Mouse (Mus musculus) regulatory T cell (primary cell): ENCODE results near the gene Naa40.

Experiments used
- in situ Hi-C: fragments of 300-600 bp; cut with MboI, MseI; formaldehyde crosslinking; loops from one replicate; pipeline ENCODE4 v1.15.1; 2025; ENCODE audit warnings: high pct_unique_total_duplicates

Gene Naa40

DNA sequence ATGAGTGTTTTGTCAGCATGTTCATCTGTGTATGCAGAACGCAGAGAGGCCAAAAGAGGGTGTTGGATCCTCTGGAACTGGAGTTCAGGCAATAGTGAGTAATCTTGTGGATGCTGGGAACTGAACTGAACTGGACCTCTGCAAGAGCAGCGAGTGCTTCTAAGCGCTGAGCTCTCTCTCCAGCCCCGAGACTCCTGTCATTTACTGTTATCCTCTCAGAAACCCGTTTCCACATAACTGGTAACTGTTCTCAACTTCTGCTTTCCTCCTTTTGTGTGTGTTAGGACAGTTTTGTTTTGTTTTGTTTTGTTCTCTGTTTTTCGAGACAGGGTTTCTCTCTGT lies 23.1 kb downstream of the Naa40 start:
- in situ Hi-C loops: no loop called here

DNA sequence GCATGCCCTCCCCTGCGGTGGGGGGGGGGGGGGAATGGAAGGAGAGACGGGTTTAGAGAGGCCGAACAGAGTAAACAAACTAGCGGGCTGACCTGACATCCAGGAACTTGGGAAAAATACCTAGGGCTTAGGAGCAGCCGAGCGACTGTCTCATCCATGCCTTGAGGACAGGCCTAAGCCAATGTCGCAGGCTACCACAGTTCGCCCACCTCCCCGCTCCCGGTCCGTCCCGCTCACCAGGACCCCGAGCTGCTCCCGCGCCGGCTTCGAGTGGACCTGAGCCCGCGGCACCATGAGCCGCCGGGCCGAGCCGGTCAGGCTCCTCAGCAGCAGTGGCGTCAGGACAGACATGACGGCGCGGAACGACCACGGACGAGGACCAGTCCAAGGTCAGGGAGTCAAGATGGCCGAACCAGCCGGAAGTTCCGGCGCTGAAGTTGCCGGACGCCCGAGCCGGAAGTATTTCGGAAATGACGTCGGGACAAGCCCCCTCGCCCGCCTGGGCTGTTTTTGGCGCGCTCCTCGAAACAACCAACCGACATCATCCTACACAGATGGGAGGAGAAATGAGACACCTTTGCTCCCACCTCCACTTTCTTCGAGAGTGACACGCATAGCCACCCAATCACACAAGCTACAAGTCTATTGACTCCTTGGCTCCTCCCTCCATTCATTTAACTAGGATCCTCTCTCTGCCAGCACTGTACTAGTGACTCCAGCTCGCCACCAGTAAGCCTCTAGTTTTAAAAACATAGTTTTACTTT lies 23.6 kb downstream of the Naa40 start, which contains the start of gene Cox8a:
TSS of gene Cox8a (minus strand) at position 455 of the 764 bp plus-strand sequence.
- in situ Hi-C loops: no loop called here

DNA sequence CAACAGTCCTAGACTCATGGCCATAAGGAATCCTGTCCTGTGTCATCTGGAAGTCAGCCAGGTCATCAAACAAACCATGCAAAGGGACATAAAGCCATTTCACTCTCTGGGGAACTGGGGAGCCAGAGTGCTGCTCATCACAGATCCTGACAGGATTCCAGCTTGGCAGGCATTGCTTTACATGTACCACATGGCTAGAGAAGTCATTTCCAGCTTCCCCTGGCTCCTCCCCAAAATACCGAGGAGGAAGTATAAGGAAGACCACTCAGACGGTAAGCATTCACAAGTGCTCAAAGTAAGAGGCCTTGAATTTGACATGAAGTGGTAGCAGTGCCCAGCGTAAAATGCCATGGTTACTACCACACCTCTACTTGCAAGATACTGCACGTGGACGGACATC lies 26.5 kb downstream of the Naa40 start:
- in situ Hi-C loops: no loop called here

DNA sequence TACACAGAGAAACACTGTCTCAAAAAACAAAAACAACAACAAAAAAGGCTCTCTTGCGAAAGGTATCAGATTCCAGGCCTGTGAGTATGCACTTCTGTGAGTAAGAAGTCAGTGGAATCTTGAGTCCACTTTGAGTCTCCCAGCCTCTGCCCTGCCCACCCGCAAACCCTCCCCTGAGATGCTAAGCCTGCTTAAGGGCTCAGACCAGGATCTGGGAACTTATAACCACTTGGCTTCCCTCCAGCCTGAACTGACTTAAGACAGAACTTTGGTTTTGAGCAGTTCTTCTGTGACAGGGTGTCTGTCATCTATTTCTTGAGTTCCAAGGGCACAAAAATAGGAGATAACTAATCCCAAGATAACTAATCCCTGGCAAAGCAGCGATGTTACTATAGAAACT lies 28.0 kb downstream of the Naa40 start:
- in situ Hi-C loops: no loop called here

DNA sequence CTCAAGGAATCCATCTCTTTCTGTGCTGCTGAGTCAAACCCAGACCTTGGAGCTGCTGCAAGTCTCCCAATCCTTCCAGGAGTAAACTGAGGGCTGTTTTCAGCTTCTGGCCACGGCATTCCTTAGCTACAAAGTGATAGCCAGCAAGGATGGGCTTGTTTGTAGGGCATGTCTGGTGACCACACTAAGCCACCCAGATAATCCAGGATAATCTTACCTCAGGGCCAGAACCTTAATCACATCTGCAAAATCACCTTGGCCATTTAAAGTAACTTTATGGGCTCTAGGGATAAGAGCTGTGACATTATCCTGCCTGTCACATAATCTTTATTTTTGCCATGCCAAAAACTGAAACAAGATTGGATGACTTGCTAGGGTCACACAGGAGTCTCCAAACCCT lies 28.8 kb downstream of the Naa40 start:
- in situ Hi-C loops: no loop called here

GRCm38 (mm10) chr19:7209907-7210646 lies 30.9 kb downstream of the Naa40 start:
- in situ Hi-C loops: no loop called here

GRCm38 (mm10) chr19:7205753-7206736 lies 34.9 kb downstream of the Naa40 start, which contains the start of gene Otub1:
Gene Otub1 (minus strand): TSS chr19:7206316.
- in situ Hi-C loops: no loop called here

DNA sequence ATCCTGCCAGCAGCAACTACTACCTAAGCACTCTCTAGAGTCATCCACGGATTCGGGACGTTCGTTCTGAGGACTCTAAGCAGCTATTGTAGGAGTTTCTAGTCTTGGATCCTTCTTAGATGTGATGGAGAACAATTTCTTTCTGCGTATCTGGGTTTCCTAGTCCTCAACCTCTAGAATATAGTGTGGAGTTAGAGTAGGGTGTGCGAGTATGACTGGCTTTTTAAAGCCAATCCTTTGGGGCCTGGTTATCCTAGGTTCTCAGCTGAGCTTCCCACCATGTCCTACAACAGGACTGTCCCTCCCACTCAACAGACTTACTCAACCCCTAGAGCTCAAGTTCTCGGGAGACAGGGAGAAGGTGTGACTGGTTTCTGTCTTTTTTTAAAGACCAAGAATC lies 35.7 kb downstream of the Naa40 start:
- in situ Hi-C loops: no loop called here

GRCm38 (mm10) chr19:7204898-7205297 lies 36.1 kb downstream of the Naa40 start:
- in situ Hi-C loops: no loop called here

- in situ Hi-C loops: no loop called here
These were observed 40.6 kb downstream of the Naa40 start for GRCm38 (mm10) chr19:7200427-7200826.

- in situ Hi-C loops: no loop called here
These were observed 41.9 kb downstream of the Naa40 start for GRCm38 (mm10) chr19:7199089-7199488.

GRCm38 (mm10) chr19:7197445-7197844 lies 43.5 kb downstream of the Naa40 start:
- in situ Hi-C loops: no loop called here

GRCm38 (mm10) chr19:7196741-7197270 lies 44.2 kb downstream of the Naa40 start:
- in situ Hi-C loops: no loop called here

DNA sequence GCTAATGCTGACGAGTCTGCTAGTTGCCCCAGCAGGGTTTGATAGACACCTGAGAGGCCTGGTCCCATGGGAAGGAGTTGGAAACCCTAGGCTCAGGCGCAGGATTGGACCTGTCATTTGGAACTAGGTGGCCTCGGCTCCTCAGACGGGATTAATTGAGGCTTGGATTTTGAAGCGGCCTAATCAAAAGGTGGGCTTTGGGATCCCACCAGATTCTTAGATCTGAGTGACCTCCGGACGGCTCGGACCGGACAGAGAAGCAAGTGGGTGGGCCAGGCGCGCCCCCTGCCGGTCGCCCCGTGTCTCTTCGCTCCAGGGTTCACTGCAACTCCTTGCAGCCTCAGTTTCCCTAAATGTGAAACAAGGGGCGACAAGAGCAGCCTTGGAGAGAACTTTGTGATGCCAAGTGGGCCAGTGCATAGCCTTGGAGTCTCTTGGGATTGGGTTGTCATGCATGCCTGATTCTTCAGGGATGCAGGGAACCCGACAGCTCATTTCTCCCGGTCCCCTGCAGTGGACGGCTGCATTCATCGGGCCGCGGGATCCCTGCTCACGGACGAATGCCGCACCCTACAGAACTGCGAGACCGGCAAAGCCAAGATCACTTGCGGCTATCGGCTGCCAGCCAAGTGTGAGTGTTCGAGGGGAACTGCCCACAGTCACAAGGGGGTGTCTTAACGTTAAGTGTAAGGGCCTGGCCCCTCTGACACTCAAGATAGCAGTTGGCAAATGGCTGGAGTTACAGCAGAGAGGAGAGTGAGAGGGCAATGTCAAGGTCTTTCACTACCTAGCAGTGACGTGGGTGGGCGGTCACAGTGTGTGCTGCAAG lies 44.9 kb downstream of the Naa40 start:
- in situ Hi-C loops: no loop called here

- in situ Hi-C loops: loop anchor here (5.0 kb wide), 1 partner anchor 120 kb away; no protein-coding TSS in a partner anchor
These were observed 48.4 kb downstream of the Naa40 start for GRCm38 (mm10) chr19:7192561-7192967.

DNA sequence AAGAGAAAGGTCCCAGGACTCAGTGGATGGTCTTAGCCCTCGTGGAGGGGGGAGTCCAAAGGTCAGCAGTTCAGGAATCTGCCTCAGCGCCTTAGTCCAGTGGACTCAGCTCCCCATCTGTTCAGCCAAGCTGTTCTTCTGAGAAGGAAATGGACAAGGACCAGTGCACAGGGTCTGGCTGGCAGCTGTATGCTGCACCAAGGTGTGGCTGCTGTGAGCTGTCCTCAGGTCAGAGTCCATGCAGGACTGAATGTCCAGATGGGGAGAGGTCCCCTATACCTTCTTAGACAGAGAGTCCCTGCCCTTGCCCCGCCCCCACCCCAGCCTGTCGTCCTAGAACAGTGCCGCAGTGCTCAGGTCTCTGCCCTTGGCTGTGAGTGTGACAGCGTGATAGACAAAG lies 49.3 kb downstream of the Naa40 start:
- in situ Hi-C loops: loop anchor here (5.0 kb wide), 1 partner anchor 119 kb away; no protein-coding TSS in a partner anchor

- in situ Hi-C loops: loop anchor here (5.0 kb wide), 1 partner anchor 119 kb away; no protein-coding TSS in a partner anchor
These were observed 50.0 kb downstream of the Naa40 start for GRCm38 (mm10) chr19:7190986-7191385.

- in situ Hi-C loops: no loop called here
These were observed 52.0 kb downstream of the Naa40 start for GRCm38 (mm10) chr19:7189026-7189425.

DNA sequence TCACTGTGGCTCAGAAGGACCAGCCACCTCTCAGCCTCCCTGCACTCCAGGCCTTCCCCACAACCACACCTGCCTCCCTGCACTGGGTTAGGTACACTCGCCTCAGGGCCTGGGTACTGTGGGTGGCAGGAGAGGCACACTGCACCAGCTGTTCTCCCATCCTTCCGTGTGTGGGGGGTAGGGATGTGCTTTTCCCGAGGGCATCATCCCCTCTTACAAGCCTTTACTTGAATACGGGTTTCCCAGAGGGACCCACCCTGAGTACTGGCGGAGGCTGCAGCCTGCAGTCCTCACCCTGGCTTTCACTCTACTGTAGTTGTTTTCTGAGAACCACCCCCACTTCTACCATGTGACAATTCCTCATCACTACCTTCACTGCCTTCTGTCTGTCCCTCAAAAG lies 53.8 kb downstream of the Naa40 start:
- in situ Hi-C loops: no loop called here

DNA sequence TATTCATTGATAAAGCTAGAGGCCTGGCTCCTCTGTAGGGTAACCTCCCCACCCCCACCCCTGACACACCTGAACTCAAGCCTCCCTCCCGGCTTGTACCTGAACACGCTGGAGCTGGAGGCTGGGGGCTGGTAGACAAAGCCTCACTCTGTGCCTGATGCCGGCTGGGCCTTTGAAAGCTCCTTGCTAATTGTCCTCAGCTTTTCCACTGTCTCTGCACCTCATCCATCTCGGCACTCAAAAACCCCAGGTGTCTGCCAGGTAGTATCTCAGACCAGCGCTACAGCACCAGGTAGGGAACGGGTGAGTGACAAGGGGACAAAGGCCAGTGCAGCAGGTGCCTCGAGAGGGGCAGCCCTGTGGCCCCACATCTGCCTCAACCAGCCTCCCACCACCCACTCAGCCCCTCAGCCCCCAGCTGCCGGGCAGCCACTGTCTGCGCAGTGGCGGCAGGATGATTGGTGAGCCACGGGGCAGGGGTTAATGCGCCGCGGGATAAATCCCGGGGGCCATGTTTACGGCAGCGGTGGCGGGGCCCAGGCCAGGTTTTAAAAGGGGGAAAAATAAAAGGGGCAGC lies 55.2 kb downstream of the Naa40 start:
- in situ Hi-C loops: no loop called here
